Mouse (Mus musculus) limb, embryonic 13.5 days (tissue): ENCODE measurements around the gene Rnf44. TPM values are rescaled to one million over a fixed set of nuclear protein-coding genes. Genes with fewer than 3 reads are reported as not detected.
A peak's percentile ranks its signal among the peaks of the same experiment; 100 is the strongest.

Experiments used
- ATAC-seq: fragments of 200-750 bp; cut with Nextera tagmentation; 2 replicates; pipeline ENCODE4 v1.8.0; 2017; ENCODE audit warnings: low read depth, moderate number of reproducible peaks, moderate TSS enrichment; ENCODE audit not compliant: low FRiP score
- H3K27ac ChIP-seq: fragments of 300-500 bp; sonication (generic); 2 replicates; pipeline ENCODE4 v1.5.1; 2015; ENCODE audit warnings: inconsistent platforms, mild to moderate bottlenecking, moderate library complexity
- H3K27me3 ChIP-seq: fragments of 300-500 bp; sonication (generic); 2 replicates; pipeline ENCODE4 v1.6.1; 2015; ENCODE audit warnings: mild to moderate bottlenecking, inconsistent platforms
- H3K36me3 ChIP-seq: fragments of 300-500 bp; sonication (generic); 2 replicates; pipeline ENCODE4 v1.6.1; 2015; ENCODE audit warnings: inconsistent platforms, mild to moderate bottlenecking, moderate library complexity
- H3K4me1 ChIP-seq: fragments of 300-500 bp; sonication (generic); 2 replicates; pipeline ENCODE4 v1.6.1; 2015; ENCODE audit warnings: inconsistent platforms
- H3K4me2 ChIP-seq: fragments of 300-500 bp; sonication (generic); replicated peaks from 2 replicates; pipeline ENCODE4 v1.6.1; 2015; ENCODE audit warnings: inconsistent platforms, mild to moderate bottlenecking, moderate library complexity
- H3K4me3 ChIP-seq: fragments of 300-500 bp; sonication (generic); 2 replicates; pipeline ENCODE4 v1.5.1; 2015; ENCODE audit warnings: moderate library complexity, mild to moderate bottlenecking, inconsistent platforms
- H3K9ac ChIP-seq: fragments of 300-500 bp; sonication (generic); 2 replicates; pipeline ENCODE4 v1.6.1; 2015; ENCODE audit warnings: mild to moderate bottlenecking, inconsistent platforms
- H3K9me3 ChIP-seq: fragments of 300-500 bp; sonication (generic); 2 replicates; pipeline ENCODE4 v1.6.1; 2016; ENCODE audit warnings: inconsistent platforms
- WGBS: fragments of 180-500 bp; shearing (Covaris S2); methylation state at CpG from one replicate; pipeline ENCODE4 v1.1.7; 2015; 5-methylcytosine and 5-hydroxymethylcytosine counted together
- polyA plus RNA-seq: library from polyadenylated mRNA; unstranded; fragments of >200 nt; fragmentation: Nextera tagmentation; extraction: Ambion mirVana; gene quantifications from 2 replicates; pipeline ENCODE4 v1.2.1, GENCODE M21; 2015

The Rnf44 gene
- polyA plus RNA-seq, 1 experiment from 2014 or later = 57.3 TPM

- H3K36me3 ChIP-seq = no peaks in the 10 kb centered on the region
- WGBS = 74% methylated on average over 5 of the region's 5 CpGs
- H3K4me2 ChIP-seq = no peak within 1 kb of the TSS
- H3K9ac ChIP-seq = no peak within 1 kb of the TSS
- ATAC-seq = no peak
- H3K9me3 ChIP-seq = no peaks in the 10 kb centered on the region
- H3K4me1 ChIP-seq = no peaks in the 10 kb centered on the region
- H3K27me3 ChIP-seq = 0 out of 2 replicates have a peak, but pooled peaks cover 2% of the 10 kb centered on the region
- no peak within 1 kb of the TSS for H3K27ac ChIP-seq
- no peak within 1 kb of the TSS for H3K4me3 ChIP-seq
Measured at GRCm38 (mm10) chr13:54701243-54701642, 7.5 kb upstream of the Rnf44 start, which contains the start of gene Cdhr2. Cdhr2 (plus strand) TSS chr13:54701461.

- H3K27ac ChIP-seq = no peak overlapping the region
- H3K4me3 ChIP-seq = no peak overlapping the region
- WGBS = 89% methylated on average over 11 of the region's 11 CpGs
- no peak for ATAC-seq
- H3K4me2 ChIP-seq = no peak overlapping the region
- H3K27me3 ChIP-seq = no peaks in the 10 kb centered on the region
- H3K4me1 ChIP-seq = peaks cover 20% of the 10 kb centered on the region
- H3K9ac ChIP-seq = no peak overlapping the region
- no peaks in the 10 kb centered on the region for H3K36me3 ChIP-seq
- no peaks in the 10 kb centered on the region for H3K9me3 ChIP-seq
Measured at GRCm38 (mm10) chr13:54695479-54696230, 1.9 kb upstream of the Rnf44 start.

- Histone ChIP-seq H3K27ac (peak overlapping the region; percentile 87), H3K4me3 (peak overlapping the region; percentile 96), H3K9ac (peak overlapping the region; percentile 66), H3K4me1 (peaks cover 24% of the 10 kb centered on the region), H3K9me3 (no peaks in the 10 kb centered on the region), H3K36me3 (no peaks in the 10 kb centered on the region), H3K27me3 (no peaks in the 10 kb centered on the region), H3K4me2 (peak overlapping the region; percentile 63)
- WGBS = 16% methylated on average over 26 of the region's 26 CpGs
- ATAC-seq = peak; percentile 79
Measured at GRCm38 (mm10) chr13:54694348-54695060, 797 bp upstream of the Rnf44 start.

GRCm38 (mm10) chr13:54692711-54693557 lies 773 bp downstream of the Rnf44 start:
- Histone ChIP-seq H3K36me3 (no peaks in the 10 kb centered on the region), H3K9ac (peak overlapping the region; percentile 94), H3K4me2 (peak overlapping the region; percentile 98), H3K9me3 (no peaks in the 10 kb centered on the region), H3K4me3 (peak overlapping the region; percentile 96), H3K27ac (peak overlapping the region; percentile 87), H3K4me1 (peaks cover 31% of the 10 kb centered on the region), H3K27me3 (no peaks in the 10 kb centered on the region)
- WGBS = 14% methylated on average over 21 of the region's 21 CpGs
- ATAC-seq = no peak

- no peak for ATAC-seq
- peak overlapping the region; percentile 98 for H3K4me2 ChIP-seq
- H3K27me3 ChIP-seq = no peaks in the 10 kb centered on the region
- H3K4me1 ChIP-seq = peaks cover 31% of the 10 kb centered on the region
- H3K9me3 ChIP-seq = no peaks in the 10 kb centered on the region
- no peak overlapping the region for H3K27ac ChIP-seq
- no peaks in the 10 kb centered on the region for H3K36me3 ChIP-seq
- H3K9ac ChIP-seq = peak overlapping the region; percentile 94
- peak overlapping the region; percentile 96 for H3K4me3 ChIP-seq
Measured at GRCm38 (mm10) chr13:54691737-54692136, 2.0 kb downstream of the Rnf44 start.

GRCm38 (mm10) chr13:54690151-54690740 lies 3.5 kb downstream of the Rnf44 start:
- Histone ChIP-seq H3K4me3 (no peak overlapping the region), H3K4me1 (peaks cover 44% of the 10 kb centered on the region), H3K9ac (no peak overlapping the region), H3K27ac (no peak overlapping the region), H3K9me3 (no peaks in the 10 kb centered on the region), H3K4me2 (no peak overlapping the region), H3K27me3 (no peaks in the 10 kb centered on the region), H3K36me3 (no peaks in the 10 kb centered on the region)
- ATAC-seq = no peak
- 97% methylated on average over 8 of the region's 8 CpGs for WGBS

- peak overlapping the region; percentile 98 for H3K27ac ChIP-seq
- H3K9me3 ChIP-seq = no peaks in the 10 kb centered on the region
- peaks cover 21% of the 10 kb centered on the region for H3K36me3 ChIP-seq
- peaks cover 49% of the 10 kb centered on the region for H3K4me1 ChIP-seq
- under 1% methylated on average over 81 of the region's 82 CpGs for WGBS
- peak; percentile 93 for ATAC-seq
- peak overlapping the region; percentile 92 for H3K4me3 ChIP-seq
- peak overlapping the region; percentile 86 for H3K4me2 ChIP-seq
- H3K27me3 ChIP-seq = no peaks in the 10 kb centered on the region
- H3K9ac ChIP-seq = peak overlapping the region; percentile 98
Measured at GRCm38 (mm10) chr13:54687575-54688424, 5.9 kb downstream of the Rnf44 start.

GRCm38 (mm10) chr13:54687096-54687495 lies 6.6 kb downstream of the Rnf44 start:
- WGBS = under 1% methylated on average over 30 of the region's 35 CpGs
- Histone ChIP-seq H3K9me3 (no peaks in the 10 kb centered on the region), H3K27me3 (no peaks in the 10 kb centered on the region), H3K27ac (peak overlapping the region; percentile 98), H3K4me3 (peak overlapping the region; percentile 92), H3K36me3 (peaks cover 28% of the 10 kb centered on the region), H3K4me2 (peak overlapping the region; percentile 86), H3K4me1 (peaks cover 42% of the 10 kb centered on the region), H3K9ac (peak overlapping the region; percentile 98)
- peak; percentile 55 for ATAC-seq

GRCm38 (mm10) chr13:54686139-54687053 lies 7.3 kb downstream of the Rnf44 start:
- Histone ChIP-seq H3K4me3 (peak overlapping the region; percentile 92), H3K27me3 (no peaks in the 10 kb centered on the region), H3K36me3 (peaks cover 35% of the 10 kb centered on the region), H3K4me1 (peaks cover 37% of the 10 kb centered on the region), H3K9ac (peak overlapping the region; percentile 98), H3K9me3 (no peaks in the 10 kb centered on the region), H3K27ac (peak overlapping the region; percentile 98), H3K4me2 (peak overlapping the region; percentile 86)
- 5% methylated on average over 19 of the region's 19 CpGs for WGBS
- no peak for ATAC-seq

GRCm38 (mm10) chr13:54685174-54685573 lies 8.5 kb downstream of the Rnf44 start:
- peak overlapping the region; percentile 86 for H3K4me2 ChIP-seq
- no peak for ATAC-seq
- no peaks in the 10 kb centered on the region for H3K9me3 ChIP-seq
- H3K4me1 ChIP-seq = peaks cover 32% of the 10 kb centered on the region
- 44% methylated on average over 2 of the region's 2 CpGs for WGBS
- H3K27me3 ChIP-seq = no peaks in the 10 kb centered on the region
- peak overlapping the region; percentile 98 for H3K9ac ChIP-seq
- peak overlapping the region; percentile 92 for H3K4me3 ChIP-seq
- H3K36me3 ChIP-seq = peaks cover 47% of the 10 kb centered on the region
- no peak overlapping the region for H3K27ac ChIP-seq
